Mouse (Mus musculus) cerebellum, adult 8-10 months (tissue): ENCODE results near the gene Nup133.

Experiments used
- DNase-seq: peaks from one replicate; pipeline ENCODE4 v3.0.0; 2022

Nup133 gene

GRCm38 (mm10) chr8:123884721-123885565 lies 64.1 kb downstream of the Nup133 start:
- no peak for DNase-seq

GRCm38 (mm10) chr8:123883094-123883493 lies 66.0 kb downstream of the Nup133 start:
- DNase-seq: no peak

DNA sequence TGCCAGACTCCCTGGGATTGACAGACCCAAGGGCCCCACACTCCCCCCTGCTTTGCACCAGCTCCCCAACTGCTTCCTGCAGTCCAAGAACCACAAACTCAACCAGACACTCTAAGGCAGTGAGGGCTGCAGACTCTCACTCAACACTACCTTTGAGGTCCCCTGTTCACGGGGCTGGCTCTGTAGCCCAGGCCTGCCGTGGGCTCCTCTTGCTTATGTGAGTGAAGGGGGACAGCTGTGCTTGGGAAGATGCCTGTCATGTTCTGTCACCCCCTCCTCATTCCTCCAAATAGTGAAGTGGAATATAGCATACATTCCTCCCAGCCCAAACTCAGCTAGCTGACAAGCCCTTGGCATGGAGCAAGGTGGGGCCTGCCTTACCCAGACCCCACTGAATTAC lies 66.7 kb downstream of the Nup133 start:
- no peak for DNase-seq

DNA sequence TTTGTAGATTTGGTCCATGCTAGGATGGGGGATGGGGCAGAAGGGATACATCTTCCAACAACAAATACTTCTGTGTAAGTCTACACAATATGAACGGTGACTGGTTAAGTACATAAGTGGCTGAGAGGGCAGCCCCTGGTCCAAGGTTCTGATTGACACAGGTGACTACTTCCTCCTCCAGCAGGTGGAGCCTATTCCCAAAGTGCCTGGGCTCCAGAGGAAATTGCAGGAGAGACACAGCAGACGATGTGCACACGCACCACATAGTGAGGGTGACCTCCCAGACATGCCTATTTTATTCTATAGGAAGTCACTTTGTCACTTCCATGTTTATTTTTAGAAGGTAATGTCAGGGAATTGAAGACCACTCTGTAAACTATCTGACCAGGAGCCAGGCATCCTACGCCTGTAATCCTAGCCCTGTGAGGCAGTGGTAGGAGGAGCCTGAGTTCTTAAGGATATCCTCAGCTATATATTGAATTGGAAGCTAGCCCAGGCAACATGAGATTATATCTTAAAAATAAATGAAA lies 68.2 kb downstream of the Nup133 start:
- DNase-seq: no peak

DNA sequence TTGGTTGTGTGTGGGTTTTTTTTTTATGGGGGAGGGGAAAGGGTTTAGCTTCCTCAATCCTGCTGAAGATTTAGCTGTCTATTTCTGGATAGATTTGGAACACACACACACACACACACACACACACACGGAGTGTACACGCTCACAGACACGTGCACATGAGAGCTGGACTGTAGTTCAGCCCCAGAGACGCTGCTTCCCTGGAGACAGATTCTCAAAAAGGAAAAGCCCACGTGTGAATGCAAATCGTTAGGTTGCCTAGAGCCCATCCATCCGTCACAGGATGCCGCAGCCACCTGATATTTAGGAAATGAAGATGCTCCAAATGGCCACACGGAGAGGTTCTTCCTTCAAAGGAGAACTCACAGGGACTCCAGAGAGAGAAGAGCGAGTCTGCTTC lies 68.8 kb downstream of the Nup133 start:
- no peak for DNase-seq

DNA sequence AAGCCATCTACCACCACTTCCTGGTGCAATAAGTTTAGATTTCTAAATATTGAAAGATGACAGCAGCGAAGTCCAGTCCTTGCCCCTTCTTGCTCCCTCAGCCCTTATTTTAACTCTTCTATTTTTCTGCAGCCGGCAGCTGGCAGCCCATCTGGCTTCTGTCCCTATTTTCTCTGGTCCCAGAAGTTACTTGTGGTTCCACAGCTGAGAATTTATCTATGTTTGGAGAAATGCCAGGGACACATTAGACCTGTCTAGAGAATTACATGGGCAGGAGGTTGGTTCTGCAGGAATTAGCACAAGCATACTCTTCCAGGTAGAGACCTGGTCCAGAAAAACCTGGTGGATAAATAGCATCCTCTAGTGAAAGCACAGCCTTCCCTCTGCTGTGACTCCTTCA lies 71.2 kb downstream of the Nup133 start:
- no peak for DNase-seq

DNA sequence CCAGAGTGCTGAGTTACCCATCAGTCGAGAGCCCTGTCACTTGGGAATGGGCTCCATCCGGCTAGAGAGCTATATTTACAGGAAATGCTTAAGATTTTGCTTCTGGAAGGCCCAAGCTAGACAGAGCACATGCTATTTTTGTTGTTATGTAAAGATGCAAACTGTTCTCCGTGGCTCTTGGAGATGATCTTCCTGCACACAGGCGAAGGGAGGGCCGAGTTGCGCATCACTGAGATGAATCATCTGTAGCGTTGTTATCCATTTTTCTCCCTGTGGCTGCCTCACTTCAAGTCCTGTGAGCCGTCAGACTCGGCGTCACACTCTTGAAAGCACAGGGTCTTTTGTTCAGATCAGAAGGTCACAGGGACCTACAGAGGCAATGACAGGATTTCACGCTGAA lies 74.7 kb downstream of the Nup133 start:
- DNase-seq: no peak

GRCm38 (mm10) chr8:123873364-123873763 lies 75.7 kb downstream of the Nup133 start:
- no peak for DNase-seq

- DNase-seq: no peak
These were observed 77.0 kb downstream of the Nup133 start for GRCm38 (mm10) chr8:123872048-123872447.

DNA sequence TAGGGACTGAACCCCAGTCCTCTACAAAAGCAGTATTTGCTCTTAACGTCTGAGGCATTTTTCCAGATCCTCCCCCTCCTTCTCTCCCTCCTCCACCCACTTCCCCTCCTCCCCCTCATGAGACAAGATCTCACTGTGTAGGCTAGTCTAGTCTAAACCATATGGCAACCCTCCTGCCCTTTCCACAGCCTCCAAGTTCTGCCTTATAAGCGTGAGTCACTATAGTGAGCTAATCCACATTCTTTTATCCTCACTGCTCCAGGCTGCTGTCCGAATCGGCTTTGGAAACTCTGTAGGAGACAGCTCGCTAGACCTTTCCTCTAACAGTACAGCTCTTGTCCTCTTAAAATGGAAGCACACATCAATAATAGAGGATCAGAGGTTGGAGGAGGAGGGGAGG lies 82.1 kb downstream of the Nup133 start:
- DNase-seq: no peak

- DNase-seq: no peak
These were observed 83.3 kb downstream of the Nup133 start for GRCm38 (mm10) chr8:123865786-123866185.

GRCm38 (mm10) chr8:123860386-123860785 lies 88.7 kb downstream of the Nup133 start:
- DNase-seq: no peak

DNA sequence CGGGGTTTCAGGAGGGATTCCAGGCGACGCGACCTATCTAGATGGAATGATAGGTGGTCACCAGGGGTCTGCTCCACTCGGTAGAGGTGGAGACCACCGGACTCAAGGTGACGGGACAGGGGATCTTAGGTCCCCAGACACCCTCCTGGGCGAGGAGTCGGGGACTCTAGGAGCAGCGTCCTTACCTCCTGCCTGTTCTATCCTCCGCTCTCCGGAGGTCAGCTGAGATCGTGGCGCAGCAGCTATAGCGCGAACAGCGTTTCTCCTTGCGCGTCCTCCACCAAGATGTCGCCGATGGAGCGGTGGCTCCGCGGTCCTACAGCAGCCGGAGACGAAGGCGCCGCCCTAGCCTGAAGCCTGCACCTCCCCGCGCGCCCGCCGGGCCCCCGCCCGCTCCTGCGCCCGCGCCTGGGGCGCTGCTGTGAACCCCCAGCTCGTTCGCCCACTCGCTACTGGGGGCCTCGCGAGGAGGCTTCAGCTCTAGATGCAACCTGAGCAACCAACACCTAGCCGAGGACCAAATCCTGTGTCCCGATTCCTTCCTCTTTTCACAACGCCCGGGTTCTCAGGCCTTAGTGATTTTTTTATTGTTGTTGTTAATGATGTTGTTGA lies 89.3 kb downstream of the Nup133 start, which contains the start of gene Ccsap:
Gene Ccsap, minus strand, starts transcription at position 562 of the 612 bp plus-strand sequence.
- DNase-seq: peak; percentile 74

DNA sequence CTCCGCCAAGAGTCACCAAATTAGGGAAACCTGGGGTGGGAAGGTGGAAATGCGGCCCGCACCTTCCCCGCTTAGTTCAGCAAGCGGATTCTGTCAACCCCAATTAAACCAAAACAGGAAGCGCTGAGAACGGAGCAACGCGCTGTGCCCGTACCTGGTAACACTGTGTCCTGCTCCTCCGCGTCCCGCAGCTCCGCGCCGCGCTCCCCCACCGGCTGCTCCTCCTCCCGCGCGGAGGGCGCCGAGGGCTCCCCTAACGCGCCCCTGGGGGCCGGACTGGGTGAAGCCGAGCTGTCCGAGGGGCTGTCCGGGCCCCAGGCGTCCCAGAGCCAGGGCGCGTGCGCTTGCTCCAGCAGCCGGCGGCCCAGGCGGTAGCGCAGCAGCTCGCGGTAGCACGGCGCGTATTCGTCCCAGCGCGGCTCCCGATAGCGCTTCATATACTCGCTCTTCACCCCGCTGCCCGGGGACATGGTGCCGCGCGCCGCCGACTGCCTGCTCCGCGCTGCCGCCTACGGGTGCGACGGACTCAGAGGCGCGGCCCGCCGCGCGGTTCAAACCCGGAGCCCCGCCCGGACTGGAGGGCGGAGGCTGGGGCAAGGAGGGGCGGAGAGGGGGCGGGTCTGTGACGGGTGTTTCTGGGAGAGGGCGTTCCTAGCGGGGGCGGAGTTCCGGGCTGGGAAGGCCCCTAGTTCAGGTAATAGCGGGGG lies 90.0 kb downstream of the Nup133 start:
- DNase-seq: peak; percentile 94

DNA sequence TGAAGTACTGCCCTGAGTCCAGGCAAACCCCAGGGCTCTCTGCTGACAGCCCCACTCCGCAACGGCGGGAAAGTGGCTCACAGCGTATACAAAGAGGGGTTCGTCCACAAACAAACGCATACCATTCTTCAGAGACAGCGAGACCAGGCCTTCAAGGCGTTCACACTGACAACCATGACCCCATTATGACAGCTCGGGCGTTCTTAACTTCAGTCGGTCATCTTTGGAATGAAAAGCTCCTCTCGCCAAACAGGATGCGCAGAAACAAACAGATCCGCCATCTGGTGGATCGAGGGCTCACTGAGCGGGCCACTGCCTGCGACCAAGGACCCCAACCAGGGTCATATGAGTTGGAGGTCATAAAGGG lies 90.5 kb downstream of the Nup133 start:
- DNase-seq: no peak

- no peak for DNase-seq
These were observed 91.7 kb downstream of the Nup133 start for GRCm38 (mm10) chr8:123857361-123857760.

DNA sequence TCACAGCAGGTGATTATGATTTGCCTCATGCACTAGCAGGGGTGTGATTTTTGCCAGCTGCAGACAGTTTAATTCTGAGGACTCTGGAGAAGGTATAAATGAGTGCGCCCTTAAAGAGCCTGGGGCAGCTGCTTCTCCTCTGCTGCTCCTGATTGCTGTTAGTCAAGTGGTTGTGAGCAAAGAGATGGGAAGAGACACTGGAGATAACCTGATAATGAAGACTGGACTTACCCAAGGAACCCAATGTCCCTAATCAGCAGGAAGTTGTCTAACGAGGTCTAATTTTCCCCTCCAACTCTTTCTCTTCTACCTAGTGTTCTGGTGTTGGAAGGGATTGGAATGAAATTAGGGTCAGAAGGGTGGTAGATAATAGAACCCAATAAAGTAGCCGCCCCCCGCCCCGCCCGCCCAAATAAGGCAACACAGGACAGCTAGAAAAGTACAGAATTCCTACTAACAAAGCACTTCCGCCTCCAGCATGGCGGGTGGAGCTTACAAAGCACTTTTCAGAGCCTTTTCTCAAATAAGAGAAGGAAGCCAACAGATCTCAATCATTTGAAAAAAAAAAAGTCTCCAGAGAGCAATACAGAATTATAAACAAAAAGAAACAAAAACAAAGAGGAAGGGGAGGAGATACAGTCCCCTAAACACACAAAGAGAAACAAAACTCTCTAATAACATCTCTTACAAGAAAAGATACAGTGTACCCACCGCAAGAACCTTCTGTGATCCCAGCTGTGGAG lies 94.2 kb downstream of the Nup133 start:
- DNase-seq: no peak

DNA sequence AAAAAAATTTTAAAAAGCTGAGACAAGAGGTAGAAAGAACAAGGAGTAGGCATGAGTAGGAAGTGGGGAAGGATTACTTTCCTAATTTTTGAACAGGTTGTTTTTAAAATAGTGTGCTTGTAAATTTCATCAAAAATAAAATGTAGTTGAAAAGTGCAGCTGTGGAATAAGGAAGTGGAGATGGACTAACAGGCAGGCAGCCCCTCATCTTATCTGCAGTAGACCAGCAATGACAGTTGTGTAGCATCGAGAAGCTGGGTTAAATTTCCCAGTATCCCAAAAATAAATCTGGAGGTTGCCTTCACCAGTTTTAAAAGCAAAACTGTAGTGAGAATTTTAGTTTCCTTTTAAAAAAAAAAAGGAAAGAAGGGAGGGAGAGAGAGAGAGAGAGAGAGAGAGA lies 94.8 kb downstream of the Nup133 start:
- no peak for DNase-seq

GRCm38 (mm10) chr8:123851590-123851989 lies 97.5 kb downstream of the Nup133 start:
- DNase-seq: no peak

DNA sequence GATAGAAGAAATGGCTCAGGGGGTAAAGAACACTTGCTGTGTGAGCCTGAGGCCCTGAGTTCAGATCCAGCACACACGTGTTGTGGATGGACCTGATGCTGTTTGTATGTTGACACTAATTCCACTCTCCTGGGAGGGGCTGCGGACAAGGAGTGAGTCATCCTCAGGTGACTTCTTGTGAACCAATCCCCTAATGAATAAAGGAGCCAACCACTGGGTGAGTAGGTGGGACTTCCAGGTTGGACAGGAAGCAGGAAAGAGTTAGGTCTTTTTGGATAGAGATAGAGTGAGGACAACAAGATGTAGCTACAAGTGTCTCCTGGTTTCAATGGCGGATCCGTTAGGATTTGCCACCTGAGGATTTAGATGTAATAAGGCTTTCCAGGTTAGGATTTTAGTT lies 99.7 kb downstream of the Nup133 start:
- no peak for DNase-seq

GRCm38 (mm10) chr8:123847546-123847945 lies 101.5 kb downstream of the Nup133 start:
- DNase-seq: peak; percentile 56
